Mouse (Mus musculus) CH12.LX (cell line): ENCODE results near the gene Gm20518.

Experiments
- CTCF ChIP-seq, 2 experiments: IDR thresholded peaks in 1 of 2; conservative IDR thresholded peaks in 1 of 2; 2 replicates each; pipeline ENCODE4 v1.5.1; 2011 to 2012; ENCODE audit warnings: low read depth in 2 of 2, low read length in 2 of 2, improper control_type of control experiment in 1 of 2, inconsistent platforms in 1 of 2, mild to moderate bottlenecking in 1 of 2, moderate library complexity in 1 of 2
- E2F4 ChIP-seq: IDR thresholded peaks from 2 replicates; pipeline ENCODE4 v1.6.1; 2011; ENCODE audit warnings: low read depth, low read length, improper control_type of control experiment; ENCODE audit not compliant: insufficient replicate concordance
- EP300 ChIP-seq: IDR thresholded peaks from 2 replicates; pipeline ENCODE4 v1.6.1; 2011; ENCODE audit warnings: low read length, improper control_type of control experiment
- HCFC1 ChIP-seq: IDR thresholded peaks from 2 replicates; pipeline ENCODE4 v1.6.1; 2012; ENCODE audit warnings: low read depth, mild to moderate bottlenecking, inconsistent platforms, low read length, improper control_type of control experiment
- MAFK ChIP-seq: IDR thresholded peaks from 2 replicates; pipeline ENCODE4 v1.6.1; 2011; ENCODE audit warnings: low read length, improper control_type of control experiment; ENCODE audit not compliant: insufficient replicate concordance
- MAX ChIP-seq: IDR thresholded peaks from 2 replicates; pipeline ENCODE4 v1.6.1; 2011; ENCODE audit warnings: low read length, improper control_type of control experiment
- MAZ ChIP-seq: IDR thresholded peaks from 2 replicates; pipeline ENCODE4 v1.6.1; 2012; ENCODE audit warnings: low read depth, mild to moderate bottlenecking, inconsistent platforms, low read length, improper control_type of control experiment, moderate library complexity
- POLR2A ChIP-seq: IDR thresholded peaks from 2 replicates; pipeline ENCODE4 v1.6.1; 2011; ENCODE audit warnings: low read depth, mild to moderate bottlenecking, improper control_type of control experiment, low read length
- RAD21 ChIP-seq: IDR thresholded peaks from 2 replicates; pipeline ENCODE4 v1.6.1; 2011; ENCODE audit warnings: low read depth, mild to moderate bottlenecking, low read length, improper control_type of control experiment, moderate library complexity
- TBP ChIP-seq: conservative IDR thresholded peaks from 2 replicates; pipeline ENCODE4 v1.6.1; 2011; ENCODE audit warnings: low read depth, low read length, improper control_type of control experiment
- ZKSCAN1 ChIP-seq: IDR thresholded peaks from 2 replicates; pipeline ENCODE4 v1.6.1; 2012; ENCODE audit warnings: low read depth, inconsistent platforms, low read length, improper control_type of control experiment, borderline replicate concordance

GRCm38 (mm10) chr16:17929631-17930030, 38.2 kb upstream of the Gm20518 start:
- TF ChIP-seq CTCF (conservative IDR thresholded peaks at IDR 0.05 in 1 of 2, IDR thresholded peaks at IDR 0.05 in 1 of 2; ENCODE audit: low read depth in 2 of 2, low read length in 2 of 2) (no peak), EP300 (no peak), MAX (no peak), TBP (no peak), MAZ (no peak), POLR2A (no peak), E2F4 (no peak), HCFC1 (no peak), MAFK (no peak), RAD21 (no peak), ZKSCAN1 (no peak)
